Mouse (Mus musculus) embryonic facial prominence, embryonic 14.5 days (tissue): ENCODE measurements around the gene Txk. TPM values are rescaled to one million over a fixed set of nuclear protein-coding genes. Genes with fewer than 3 reads are reported as not detected.

Source experiments
- ATAC-seq: fragments of 200-750 bp; cut with Nextera tagmentation; 2 replicates; pipeline ENCODE4 v1.8.0; 2017; ENCODE audit warnings: low read depth, moderate number of reproducible peaks, moderate TSS enrichment
- DNase-seq: peaks from one replicate; pipeline ENCODE4 v3.0.0-alpha.2; 2015; ENCODE audit warnings: low spot score
- H3K27ac ChIP-seq: fragments of 300-500 bp; sonication (generic); replicated peaks from 2 replicates; pipeline ENCODE4 v1.5.1; 2014; ENCODE audit warnings: low read depth, mild to moderate bottlenecking, low read length, moderate library complexity
- H3K27me3 ChIP-seq: fragments of 300-500 bp; sonication (generic); replicated peaks from 2 replicates; pipeline ENCODE4 v1.6.1; 2014; ENCODE audit warnings: low read length; ENCODE audit not compliant: control insufficient read depth, insufficient read depth
- H3K36me3 ChIP-seq: fragments of 300-500 bp; sonication (generic); 2 replicates; pipeline ENCODE4 v1.6.1; 2014; ENCODE audit warnings: low read length, mixed read lengths; ENCODE audit not compliant: control insufficient read depth, insufficient read depth
- H3K4me1 ChIP-seq: fragments of 300-500 bp; sonication (generic); 2 replicates; pipeline ENCODE4 v1.6.1; 2014; ENCODE audit warnings: antibody characterized with exemption, low read length; ENCODE audit not compliant: control insufficient read depth, insufficient read depth
- H3K4me2 ChIP-seq: fragments of 300-500 bp; sonication (generic); 2 replicates; pipeline ENCODE4 v1.6.1; 2014; ENCODE audit warnings: low read depth, mild to moderate bottlenecking, low read length, moderate library complexity, mixed read lengths
- H3K4me3 ChIP-seq: fragments of 300-500 bp; sonication (generic); 2 replicates; pipeline ENCODE4 v1.5.1; 2014; ENCODE audit warnings: low read depth, mild to moderate bottlenecking, low read length
- H3K9ac ChIP-seq: fragments of 300-500 bp; sonication (generic); 2 replicates; pipeline ENCODE4 v1.6.1; 2014; ENCODE audit warnings: low read depth, mild to moderate bottlenecking, low read length, moderate library complexity, mixed read lengths
- H3K9me3 ChIP-seq: fragments of 300-500 bp; sonication (generic); 2 replicates; pipeline ENCODE4 v1.6.1; 2016; ENCODE audit warnings: low read length; ENCODE audit not compliant: control insufficient read depth
- WGBS: fragments of 180-500 bp; shearing (Covaris S2); extraction: QIAGEN DNeasy Blood & Tissue Kit; methylation state at CpG from one replicate; pipeline ENCODE4 v1.1.7; 2014; 5-methylcytosine and 5-hydroxymethylcytosine counted together
- polyA plus RNA-seq: library from polyadenylated mRNA; unstranded; fragments of >200 nt; fragmentation: Nextera tagmentation; extraction: Ambion mirVana; gene quantifications from 2 replicates; pipeline ENCODE4 v1.2.1, GENCODE M21; 2014

The Txk gene
- polyA plus RNA-seq, 1 experiment from 2014 or later: 0.11 TPM

- H3K4me3 ChIP-seq: no peak overlapping the region
- no peaks in the 10 kb centered on the region for H3K9me3 ChIP-seq
- WGBS: 68% methylated on average over 4 of the region's 4 CpGs
- H3K27ac ChIP-seq: no peak overlapping the region
- no peaks in the 10 kb centered on the region for H3K4me1 ChIP-seq
- no peaks in the 10 kb centered on the region for H3K36me3 ChIP-seq
- ATAC-seq (no peak), DNase-seq (no peak)
- no peak overlapping the region for H3K9ac ChIP-seq
- no peaks in the 10 kb centered on the region for H3K27me3 ChIP-seq
- H3K4me2 ChIP-seq: no peak overlapping the region
These were observed 6.1 kb downstream of the Txk start for GRCm38 (mm10) chr5:72746461-72746860.

GRCm38 (mm10) chr5:72743103-72743502 lies 9.5 kb downstream of the Txk start:
- H3K27me3 ChIP-seq: no peaks in the 10 kb centered on the region
- no peak overlapping the region for H3K9ac ChIP-seq
- H3K36me3 ChIP-seq: no peaks in the 10 kb centered on the region
- ATAC-seq (no peak), DNase-seq (no peak)
- no peak overlapping the region for H3K4me3 ChIP-seq
- H3K27ac ChIP-seq: no peak overlapping the region
- no peaks in the 10 kb centered on the region for H3K4me1 ChIP-seq
- H3K4me2 ChIP-seq: no peak overlapping the region
- no peaks in the 10 kb centered on the region for H3K9me3 ChIP-seq
- 93% methylated on average over 6 of the region's 6 CpGs for WGBS

- ATAC-seq: no peak
- no peaks in the 10 kb centered on the region for H3K27me3 ChIP-seq
- no peak overlapping the region for H3K9ac ChIP-seq
- no peak overlapping the region for H3K27ac ChIP-seq
- H3K9me3 ChIP-seq: no peaks in the 10 kb centered on the region
- no peak overlapping the region for H3K4me3 ChIP-seq
- H3K4me1 ChIP-seq: no peaks in the 10 kb centered on the region
- DNase-seq: no peak
- WGBS: 64% methylated on average over 7 of the region's 7 CpGs
- H3K36me3 ChIP-seq: no peaks in the 10 kb centered on the region
- no peak overlapping the region for H3K4me2 ChIP-seq
These were observed 15.7 kb downstream of the Txk start for GRCm38 (mm10) chr5:72736868-72737267.

- H3K27ac ChIP-seq: no peak overlapping the region
- WGBS: 79% methylated on average over 8 of the region's 8 CpGs
- no peaks in the 10 kb centered on the region for H3K27me3 ChIP-seq
- H3K9me3 ChIP-seq: no peaks in the 10 kb centered on the region
- no peak overlapping the region for H3K4me2 ChIP-seq
- no peak for ATAC-seq
- no peak for DNase-seq
- H3K9ac ChIP-seq: no peak overlapping the region
- H3K4me3 ChIP-seq: no peak overlapping the region
- H3K4me1 ChIP-seq: no peaks in the 10 kb centered on the region
- no peaks in the 10 kb centered on the region for H3K36me3 ChIP-seq
These were observed 16.1 kb downstream of the Txk start for GRCm38 (mm10) chr5:72736437-72736836.

- H3K4me2 ChIP-seq: no peak overlapping the region
- ATAC-seq: peak; percentile 37; the same call in 1 of the 2 replicates
- WGBS: 48% methylated on average over 7 of the region's 7 CpGs
These were observed 16.8 kb downstream of the Txk start for GRCm38 (mm10) chr5:72735763-72736162.

GRCm38 (mm10) chr5:72732885-72733284 lies 19.7 kb downstream of the Txk start:
- Histone ChIP-seq H3K27me3 (no peaks in the 10 kb centered on the region), H3K4me2 (no peak overlapping the region), H3K9ac (no peak overlapping the region), H3K27ac (no peak overlapping the region), H3K36me3 (no peaks in the 10 kb centered on the region), H3K9me3 (no peaks in the 10 kb centered on the region), H3K4me3 (no peak overlapping the region), H3K4me1 (no peaks in the 10 kb centered on the region)
- no peak for ATAC-seq
- 87% methylated on average over 1 of the region's 1 CpGs for WGBS
- DNase-seq: no peak

More at GRCm38 (mm10) chr5:72735763-72736162, 16.8 kb downstream of the Txk start:
- no peaks in the 10 kb centered on the region for H3K27me3 ChIP-seq
- no peaks in the 10 kb centered on the region for H3K36me3 ChIP-seq
- H3K4me1 ChIP-seq: no peaks in the 10 kb centered on the region
- H3K9ac ChIP-seq: no peak overlapping the region
- no peak overlapping the region for H3K4me3 ChIP-seq
- H3K27ac ChIP-seq: no peak overlapping the region
- H3K9me3 ChIP-seq: no peaks in the 10 kb centered on the region
- DNase-seq: peak; percentile 45

- no peak overlapping the region for H3K27ac ChIP-seq
- 79% methylated on average over 3 of the region's 3 CpGs for WGBS
- H3K36me3 ChIP-seq: no peaks in the 10 kb centered on the region
These were observed 27.2 kb downstream of the Txk start for GRCm38 (mm10) chr5:72725404-72725803.

GRCm38 (mm10) chr5:72723429-72723828 lies 29.1 kb downstream of the Txk start:
- Histone ChIP-seq H3K4me1 (no peaks in the 10 kb centered on the region), H3K9me3 (0 out of 2 replicates have a peak, but pooled peaks cover 3% of the 10 kb centered on the region), H3K4me3 (no peak overlapping the region), H3K36me3 (no peaks in the 10 kb centered on the region), H3K27me3 (no peaks in the 10 kb centered on the region), H3K4me2 (no peak overlapping the region), H3K27ac (no peak overlapping the region), H3K9ac (no peak overlapping the region)
- no peak for ATAC-seq
- no peak for DNase-seq
- 62% methylated on average over 2 of the region's 2 CpGs for WGBS

More at GRCm38 (mm10) chr5:72725404-72725803, 27.2 kb downstream of the Txk start:
- Histone ChIP-seq H3K4me2 (no peak overlapping the region), H3K4me3 (no peak overlapping the region), H3K9me3 (no peaks in the 10 kb centered on the region), H3K27me3 (no peaks in the 10 kb centered on the region), H3K4me1 (no peaks in the 10 kb centered on the region), H3K9ac (no peak overlapping the region)
- DNase-seq (no peak), ATAC-seq (no peak)

GRCm38 (mm10) chr5:72720587-72720986 lies 32.0 kb downstream of the Txk start:
- Histone ChIP-seq H3K27ac (no peak overlapping the region), H3K4me2 (no peak overlapping the region), H3K9ac (no peak overlapping the region), H3K4me3 (no peak overlapping the region), H3K27me3 (no peaks in the 10 kb centered on the region), H3K36me3 (no peaks in the 10 kb centered on the region), H3K4me1 (no peaks in the 10 kb centered on the region), H3K9me3 (0 out of 2 replicates have a peak, but pooled peaks cover 3% of the 10 kb centered on the region)
- WGBS: 53% methylated on average over 7 of the region's 7 CpGs
- ATAC-seq (no peak), DNase-seq (no peak)
